14 mouse cellular contexts compared by ENCODE assay signal in genomic region chr19:56703238-56704097, GRCm38 (mm10). TPM values are rescaled to one million over a fixed set of nuclear protein-coding genes. Genes with fewer than 3 reads are reported as not detected.
DNase-seq lines count a peak whose midpoint lies in the region; ATAC-seq and TF ChIP-seq lines count a peak whose summit lies in the region.
"Had no signal": no experiment of that assay in that cellular context is flagged by ENCODE, and none has a peak within 500 bp of the region (broad histone marks: within the 10 kb centered on the region; RNA-seq: fewer than 3 reads in every experiment).

No protein-coding gene starts in this region.

- H3K4me2 ChIP-seq in heart, embryonic 14.5 days (ENCODE audit: low read length): no peak overlapping the region
- H3K4me2 ChIP-seq in lung, postnatal 0 days (replicated peaks; ENCODE audit: low read depth, low read length): no peak overlapping the region
- H3K4me2 ChIP-seq in intestine, embryonic 15.5 days (replicated peaks): no peak overlapping the region
- H3K4me2 ChIP-seq: embryonic facial prominence, embryonic 12.5 days; hindbrain, embryonic 12.5 days had no signal

- H3K9me3 ChIP-seq in heart, embryonic 14.5 days (ENCODE audit: control insufficient read depth, low read length): no peaks in the 10 kb centered on the region
- H3K9me3 ChIP-seq in lung, postnatal 0 days (ENCODE audit: low read length): no peaks in the 10 kb centered on the region
- H3K9me3 ChIP-seq in intestine, embryonic 15.5 days: no peaks in the 10 kb centered on the region
- H3K9me3 ChIP-seq: embryonic facial prominence, embryonic 12.5 days; hindbrain, embryonic 12.5 days had no signal

- 51% methylated on average over 12 of the region's 12 CpGs for WGBS in heart, embryonic 14.5 days
- 49% methylated on average over 12 of the region's 12 CpGs for WGBS in lung, postnatal 0 days
- WGBS in lung, adult 2 months: 34% methylated on average over 12 of the region's 12 CpGs
- WGBS in intestine, embryonic 15.5 days: 58% methylated on average over 12 of the region's 12 CpGs

- TF ChIP-seq POLR2A in lung, adult 2 months (IDR thresholded peaks at IDR 0.05; ENCODE audit: borderline replicate concordance, extremely low read depth, low read depth, low read length): no peak

- no peak for TF ChIP-seq EP300 in lung, postnatal 0 days (IDR thresholded peaks at IDR 0.05)

- no peak for DNase-seq in heart, adult 11 months
- peak; percentile 76 for DNase-seq in lung, postnatal 0 days (ENCODE audit: low spot score)
- DNase-seq in lung, adult 2 months: no peak
- peak; percentile 69 for DNase-seq in urinary bladder, postnatal 14 days (ENCODE audit: low spot score)
- DNase-seq in Muller cell, postnatal 12 days (ENCODE audit: inconsistent ontology term): no peak
- DNase-seq: right cerebral cortex, adult 18-20 months had no signal

- H3K4me1 ChIP-seq in heart, embryonic 14.5 days (ENCODE audit: control insufficient read depth in 2 of 2, insufficient read depth in 2 of 2, low read length in 2 of 2): peaks cover 32 to 45% of the 10 kb centered on the region in 2 experiments
- H3K4me1 ChIP-seq in lung, postnatal 0 days (ENCODE audit: insufficient read depth, low read depth, low read length): peaks cover 3% of the 10 kb centered on the region
- peaks cover 14% of the 10 kb centered on the region for H3K4me1 ChIP-seq in lung, adult 2 months (ENCODE audit: control insufficient read depth, insufficient read depth, low read length)
- peaks cover 12% of the 10 kb centered on the region for H3K4me1 ChIP-seq in intestine, embryonic 15.5 days (replicated peaks)

- peak overlapping the region; percentile 23 to 51; a peak in 3 of 4 replicates for H3K27ac ChIP-seq in heart, embryonic 14.5 days (replicated peaks in 1 of 2; ENCODE audit: control insufficient read depth in 1 of 2, insufficient read depth in 1 of 2, low read depth in 2 of 2, low read length in 2 of 2)
- peak overlapping the region; percentile 66; the same call in 1 of the 2 replicates for H3K27ac ChIP-seq in lung, postnatal 0 days (ENCODE audit: low read length)
- peak overlapping the region; percentile 64; the same call in 1 of the 2 replicates for H3K27ac ChIP-seq in intestine, embryonic 15.5 days
- H3K27ac ChIP-seq: embryonic facial prominence, embryonic 12.5 days; hindbrain, embryonic 12.5 days; layer of hippocampus, adult 2 months had no signal

- peak overlapping the region; percentile 1 for H3K9ac ChIP-seq in heart, embryonic 14.5 days (ENCODE audit: low read length)
- H3K9ac ChIP-seq in lung, postnatal 0 days (replicated peaks; ENCODE audit: low read depth): no peak overlapping the region
- no peak overlapping the region for H3K9ac ChIP-seq in intestine, embryonic 15.5 days
- H3K9ac ChIP-seq: embryonic facial prominence, embryonic 12.5 days; hindbrain, embryonic 12.5 days had no signal

- H3K27me3 ChIP-seq in heart, embryonic 14.5 days (ENCODE audit: control insufficient read depth, insufficient read depth, low read length): no peaks in the 10 kb centered on the region
- H3K27me3 ChIP-seq in lung, postnatal 0 days (replicated peaks; ENCODE audit: insufficient read depth, low read length): no peaks in the 10 kb centered on the region
- no peaks in the 10 kb centered on the region for H3K27me3 ChIP-seq in intestine, embryonic 15.5 days (replicated peaks)
- H3K27me3 ChIP-seq: embryonic facial prominence, embryonic 12.5 days; hindbrain, embryonic 12.5 days had no signal

- peak; percentile 6; the same call in 1 of the 2 replicates for ATAC-seq in heart, embryonic 14.5 days (ENCODE audit: insufficient number of reproducible peaks, insufficient read depth, low FRiP score, low read depth)
- peak; percentile 10; the same call in 1 of the 2 replicates for ATAC-seq in lung, postnatal 0 days
- ATAC-seq in intestine, embryonic 15.5 days: peak; percentile 66
- no peak for ATAC-seq in inflammation-experienced regulatory T-cells, adult 6 months
- ATAC-seq: activated CD4-positive, CD25-positive, alpha-beta regulatory T cell, adult 4 months; forebrain, embryonic 14.5 days had no signal

- no peak for TF ChIP-seq CTCF in lung, postnatal 0 days (IDR thresholded peaks at IDR 0.05)
- TF ChIP-seq CTCF in lung, adult 2 months (IDR thresholded peaks at IDR 0.05; ENCODE audit: insufficient read depth, low read length): no peak

- H3K36me3 ChIP-seq in heart, embryonic 14.5 days (ENCODE audit: control insufficient read depth, insufficient read depth, low read length): no peaks in the 10 kb centered on the region
- H3K36me3 ChIP-seq in lung, postnatal 0 days (ENCODE audit: insufficient read depth, low read length): no peaks in the 10 kb centered on the region
- no peaks in the 10 kb centered on the region for H3K36me3 ChIP-seq in intestine, embryonic 15.5 days
- H3K36me3 ChIP-seq: embryonic facial prominence, embryonic 12.5 days; hindbrain, embryonic 12.5 days had no signal

- H3K4me3 ChIP-seq in heart, embryonic 14.5 days (ENCODE audit: control insufficient read depth in 1 of 2, insufficient read depth in 1 of 2, low read depth in 1 of 2, low read length in 2 of 2): no peak overlapping the region
- H3K4me3 ChIP-seq in lung, postnatal 0 days (ENCODE audit: low read depth, low read length): no peak overlapping the region
- H3K4me3 ChIP-seq in lung, adult 2 months (replicated peaks; ENCODE audit: extremely low read depth, low read depth, low read length): no peak overlapping the region
- H3K4me3 ChIP-seq in intestine, embryonic 15.5 days (replicated peaks): no peak overlapping the region
- H3K4me3 ChIP-seq: embryonic facial prominence, embryonic 12.5 days; hindbrain, embryonic 12.5 days; layer of hippocampus, adult 2 months had no signal

RNA-seq across cellular contexts. Expression of gene Adrb1, which starts 18.5 kb away (rescaled TPM):
- 6.5 and 8.2 TPM in 2 replicates for polyA plus RNA-seq in heart, embryonic 14.5 days (2014; fragmentation: Nextera tagmentation; extraction: Ambion mirVana)
- 12.6 and 14.7 TPM in 2 replicates for polyA plus RNA-seq in lung, postnatal 0 days (2015; fragmentation: Nextera tagmentation; extraction: Ambion mirVana)
- 81.9 and 120 TPM in 2 replicates for polyA plus RNA-seq in lung, adult 2 months (2012; rRNA removed)
- polyA plus RNA-seq in intestine, embryonic 15.5 days (2015; fragmentation: Nextera tagmentation; extraction: Ambion mirVana): 0.75 and 1.1 TPM in 2 replicates
- polyA plus RNA-seq in inflammation-experienced regulatory T-cells, adult 6 months (2017; shearing (Covaris generic)): under 1 TPM in 1 of 3 experiments, not detected in 2; 0.20 TPM
- polyA plus RNA-seq: activated CD4-positive, CD25-positive, alpha-beta regulatory T cell, adult 4 months had no signal

Comparison
In these comparisons a context has a peak if more than half of its experiments do, and no peak if none do; other contexts are left out.
1. DNase-seq: peak in lung, postnatal 0 days (single experiment) and urinary bladder, postnatal 14 days (single experiment); none in heart, adult 11 months (single experiment), lung, adult 2 months (single experiment) and Muller cell, postnatal 12 days (single experiment).
2. Peak in every context shown above with its lines, with median percentiles within 50 percentile points of each other: H3K27ac ChIP-seq.